Mouse (Mus musculus) thymus, adult 2 months (tissue): ENCODE measurements around the gene Eif4e.

Experiments
- CTCF ChIP-seq: fragments of 200-500 bp; IDR thresholded peaks from 2 replicates; pipeline ENCODE4 v1.5.1; 2012; ENCODE audit warnings: mild to moderate bottlenecking, control low read depth, low read length, moderate library complexity, borderline replicate concordance; ENCODE audit not compliant: control insufficient read depth, poor library complexity, insufficient read depth; ENCODE audit errors: extremely low read depth
- POLR2A ChIP-seq: fragments of 200-500 bp; IDR thresholded peaks from 2 replicates; pipeline ENCODE4 v1.6.1; 2012; ENCODE audit warnings: mild to moderate bottlenecking, low read length, control low read depth, moderate library complexity; ENCODE audit not compliant: control insufficient read depth, poor library complexity, insufficient read depth; ENCODE audit errors: extremely low read depth

DNA sequence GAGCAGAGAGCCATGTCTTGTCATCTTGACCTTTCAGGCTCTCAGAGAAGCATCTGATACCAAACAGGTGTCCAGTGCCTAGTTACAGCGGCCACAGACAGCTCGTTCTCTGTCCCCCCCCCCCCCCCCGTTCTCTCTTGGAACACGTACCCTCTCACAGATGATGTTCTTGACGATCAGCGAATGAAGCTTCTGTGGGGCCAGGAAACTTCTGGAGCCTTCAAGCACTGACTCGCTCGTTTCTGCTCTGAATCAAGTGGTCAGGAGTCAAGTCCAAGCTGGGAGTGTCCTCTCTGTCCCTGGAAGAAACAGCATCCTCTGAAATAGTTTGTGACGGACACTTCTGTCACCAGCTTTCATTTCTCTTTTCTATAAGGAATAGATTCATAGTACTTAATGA is 62.0 kb downstream of the Eif4e start:
- TF ChIP-seq CTCF, result no peak
- TF ChIP-seq POLR2A, result no peak
